Mouse (Mus musculus): ENCODE results near the gene Epn2. TPM values are rescaled to one million over a fixed set of nuclear protein-coding genes. Genes with fewer than 3 reads are reported as not detected.

Epn2 gene
- total RNA-seq, 1 experiment: 33.1 TPM

GRCm38 (mm10) chr11:61550631-61551030, 28.9 kb downstream of the Epn2 start:
- Histone ChIP-seq H3K36me3 (ENCODE audit: control insufficient read depth, insufficient read depth, low read length, poor library complexity, severe bottlenecking) (peaks cover 10% of the 10 kb centered on the region; the same call in 1 of the 2 replicates), H3K9me3 (ENCODE audit: control insufficient read depth, insufficient read depth, low read depth, low read length) (no peaks in the 10 kb centered on the region), H3K4me1 (ENCODE audit: control insufficient read depth in 2 of 2, insufficient read depth in 2 of 2, low read length in 2 of 2, poor library complexity in 1 of 2) (peaks cover 2 to 13% of the 10 kb centered on the region in 2 experiments; a peak in 2 of 4 replicates), H3K9ac (ENCODE audit: insufficient read depth, low read depth, low read length, poor library complexity, severe bottlenecking) (no peak overlapping the region), H3K27ac (ENCODE audit: insufficient read depth, low read depth, low read length, poor library complexity, severe bottlenecking) (no peak overlapping the region), H3K4me3 (ENCODE audit: insufficient read depth in 1 of 2, low read depth in 1 of 2, low read length in 2 of 2, poor library complexity in 1 of 2, severe bottlenecking in 1 of 2) (no peak overlapping the region)
- in situ Hi-C loops (cut with MboI; ENCODE audit: low sequenced_read_pairs in 2 of 2, unreplicated experiment in 2 of 2): no loop called here
- TF ChIP-seq CHD2 (IDR thresholded peaks at IDR 0.05; ENCODE audit: low read depth, low read length) (no peak), MAFK (IDR thresholded peaks at IDR 0.05; ENCODE audit: insufficient read depth, low read depth, low read length) (no peak), ZNF384 (IDR thresholded peaks at IDR 0.05; ENCODE audit: low read depth, low read length) (no peak), HCFC1 (IDR thresholded peaks at IDR 0.05; ENCODE audit: borderline replicate concordance, insufficient read depth, low read length) (no peak), ZC3H11A (IDR thresholded peaks at IDR 0.05; ENCODE audit: borderline replicate concordance, low read depth, low read length) (no peak)
- DNase-seq (ENCODE audit: low read depth, low spot score): no peak

GRCm38 (mm10) chr11:61547710-61548109, 31.8 kb downstream of the Epn2 start:
- DNase-seq (ENCODE audit: low read depth, low spot score): no peak
- H3K4me3 ChIP-seq (ENCODE audit: insufficient read depth in 1 of 2, low read depth in 1 of 2, low read length in 2 of 2, poor library complexity in 1 of 2, severe bottlenecking in 1 of 2): no peak overlapping the region
- TF ChIP-seq CHD2 (IDR thresholded peaks at IDR 0.05; ENCODE audit: low read depth, low read length) (no peak), ZNF384 (IDR thresholded peaks at IDR 0.05; ENCODE audit: low read depth, low read length) (no peak), MAFK (IDR thresholded peaks at IDR 0.05; ENCODE audit: insufficient read depth, low read depth, low read length) (no peak), HCFC1 (IDR thresholded peaks at IDR 0.05; ENCODE audit: borderline replicate concordance, insufficient read depth, low read length) (no peak), ZC3H11A (IDR thresholded peaks at IDR 0.05; ENCODE audit: borderline replicate concordance, low read depth, low read length) (no peak)
- H3K9me3 ChIP-seq (ENCODE audit: control insufficient read depth, insufficient read depth, low read depth, low read length): no peaks in the 10 kb centered on the region
- peaks cover 13% of the 10 kb centered on the region; the same call in 1 of the 2 replicates for H3K36me3 ChIP-seq (ENCODE audit: control insufficient read depth, insufficient read depth, low read length, poor library complexity, severe bottlenecking)
- in situ Hi-C loops (cut with MboI; ENCODE audit: low sequenced_read_pairs in 2 of 2, unreplicated experiment in 2 of 2): no loop called here
- no peak overlapping the region for H3K27ac ChIP-seq (ENCODE audit: insufficient read depth, low read depth, low read length, poor library complexity, severe bottlenecking)
- H3K9ac ChIP-seq (ENCODE audit: insufficient read depth, low read depth, low read length, poor library complexity, severe bottlenecking): no peak overlapping the region
- H3K4me1 ChIP-seq (ENCODE audit: control insufficient read depth in 2 of 2, insufficient read depth in 2 of 2, low read length in 2 of 2, poor library complexity in 1 of 2): peaks cover 0 to 8% of the 10 kb centered on the region in 2 experiments; a peak in 1 of 4 replicates

- Histone ChIP-seq H3K9me3 (ENCODE audit: control insufficient read depth, insufficient read depth, low read depth, low read length) (no peaks in the 10 kb centered on the region), H3K27ac (ENCODE audit: insufficient read depth, low read depth, low read length, poor library complexity, severe bottlenecking) (no peak overlapping the region), H3K36me3 (ENCODE audit: control insufficient read depth, insufficient read depth, low read length, poor library complexity, severe bottlenecking) (peaks cover 13% of the 10 kb centered on the region; the same call in 1 of the 2 replicates), H3K4me1 (ENCODE audit: control insufficient read depth in 2 of 2, insufficient read depth in 2 of 2, low read length in 2 of 2, poor library complexity in 1 of 2) (peaks cover 0 to 13% of the 10 kb centered on the region in 2 experiments; a peak in 2 of 4 replicates), H3K9ac (ENCODE audit: insufficient read depth, low read depth, low read length, poor library complexity, severe bottlenecking) (no peak overlapping the region), H3K4me3 (ENCODE audit: insufficient read depth in 1 of 2, low read depth in 1 of 2, low read length in 2 of 2, poor library complexity in 1 of 2, severe bottlenecking in 1 of 2) (no peak overlapping the region)
- DNase-seq (ENCODE audit: low read depth, low spot score): no peak
- TF ChIP-seq ZNF384 (IDR thresholded peaks at IDR 0.05; ENCODE audit: low read depth, low read length): no peak
- TF ChIP-seq ZC3H11A (IDR thresholded peaks at IDR 0.05; ENCODE audit: borderline replicate concordance, low read depth, low read length): no peak
- no peak for TF ChIP-seq MAFK (IDR thresholded peaks at IDR 0.05; ENCODE audit: insufficient read depth, low read depth, low read length)
- TF ChIP-seq HCFC1 (IDR thresholded peaks at IDR 0.05; ENCODE audit: borderline replicate concordance, insufficient read depth, low read length): no peak
- TF ChIP-seq CHD2 (IDR thresholded peaks at IDR 0.05; ENCODE audit: low read depth, low read length): no peak
- in situ Hi-C loops (cut with MboI; ENCODE audit: low sequenced_read_pairs in 2 of 2, unreplicated experiment in 2 of 2): no loop called here
These were observed 33.0 kb downstream of the Epn2 start for GRCm38 (mm10) chr11:61546452-61546851.

- no peak overlapping the region for H3K27ac ChIP-seq (ENCODE audit: insufficient read depth, low read depth, low read length, poor library complexity, severe bottlenecking)
- no peak for DNase-seq (ENCODE audit: low read depth, low spot score)
- peaks cover 0 to 18% of the 10 kb centered on the region in 2 experiments; a peak in 3 of 4 replicates for H3K4me1 ChIP-seq (ENCODE audit: control insufficient read depth in 2 of 2, insufficient read depth in 2 of 2, low read length in 2 of 2, poor library complexity in 1 of 2)
- no peaks in the 10 kb centered on the region for H3K9me3 ChIP-seq (ENCODE audit: control insufficient read depth, insufficient read depth, low read depth, low read length)
- H3K9ac ChIP-seq (ENCODE audit: insufficient read depth, low read depth, low read length, poor library complexity, severe bottlenecking): no peak overlapping the region
- TF ChIP-seq MAFK (IDR thresholded peaks at IDR 0.05; ENCODE audit: insufficient read depth, low read depth, low read length): no peak
- no peak for TF ChIP-seq ZC3H11A (IDR thresholded peaks at IDR 0.05; ENCODE audit: borderline replicate concordance, low read depth, low read length)
- no peak for TF ChIP-seq CHD2 (IDR thresholded peaks at IDR 0.05; ENCODE audit: low read depth, low read length)
- TF ChIP-seq ZNF384 (IDR thresholded peaks at IDR 0.05; ENCODE audit: low read depth, low read length): no peak
- no peak for TF ChIP-seq HCFC1 (IDR thresholded peaks at IDR 0.05; ENCODE audit: borderline replicate concordance, insufficient read depth, low read length)
- peaks cover 16% of the 10 kb centered on the region; the same call in 1 of the 2 replicates for H3K36me3 ChIP-seq (ENCODE audit: control insufficient read depth, insufficient read depth, low read length, poor library complexity, severe bottlenecking)
- in situ Hi-C loops (cut with MboI; ENCODE audit: low sequenced_read_pairs in 2 of 2, unreplicated experiment in 2 of 2): no loop called here
- H3K4me3 ChIP-seq (ENCODE audit: insufficient read depth in 1 of 2, low read depth in 1 of 2, low read length in 2 of 2, poor library complexity in 1 of 2, severe bottlenecking in 1 of 2): no peak overlapping the region
These were observed 33.9 kb downstream of the Epn2 start for GRCm38 (mm10) chr11:61545586-61545985.

All from ES-E14 (cell line).